In genomic region chr11:83935986-83936665, GRCm38 (mm10) we compare ENCODE assay signal across 9 mouse cellular contexts. TPM values are rescaled to one million over a fixed set of nuclear protein-coding genes. Genes with fewer than 3 reads are reported as not detected.
DNase-seq lines count a peak whose midpoint lies in the region; ATAC-seq and TF ChIP-seq lines count a peak whose summit lies in the region.
"Had no signal": no experiment of that assay in that cellular context is flagged by ENCODE, and none has a peak within 500 bp of the region (broad histone marks: within the 10 kb centered on the region; RNA-seq: fewer than 3 reads in every experiment).

No protein-coding gene starts in this region.

- H3K4me3 ChIP-seq in forebrain, embryonic 10.5 days, result no peak overlapping the region
- no peak overlapping the region for H3K4me3 ChIP-seq in forebrain, embryonic 16.5 days (replicated peaks; ENCODE audit: low read length)
- H3K4me3 ChIP-seq in intestine, postnatal 0 days (ENCODE audit: low read depth, low read length), result no peak overlapping the region
- H3K4me3 ChIP-seq: megakaryocyte, embryonic 14.5 days had no signal

- H3K9ac ChIP-seq in forebrain, embryonic 16.5 days (replicated peaks; ENCODE audit: low read depth, low read length), result no peak overlapping the region
- H3K9ac ChIP-seq in intestine, postnatal 0 days (ENCODE audit: low read depth, low read length), result no peak overlapping the region

- H3K36me3 ChIP-seq in forebrain, embryonic 10.5 days (replicated peaks), result no peaks in the 10 kb centered on the region
- H3K36me3 ChIP-seq in forebrain, embryonic 16.5 days (ENCODE audit: control insufficient read depth, insufficient read depth), result no peaks in the 10 kb centered on the region
- H3K36me3 ChIP-seq in intestine, postnatal 0 days (ENCODE audit: control insufficient read depth, insufficient read depth), result no peaks in the 10 kb centered on the region

- H3K27me3 ChIP-seq in forebrain, embryonic 10.5 days (ENCODE audit: poor library complexity, severe bottlenecking), result no peaks in the 10 kb centered on the region
- H3K27me3 ChIP-seq in forebrain, embryonic 16.5 days (replicated peaks; ENCODE audit: control insufficient read depth, insufficient read depth, low read length), result no peaks in the 10 kb centered on the region; the same call in 1 of the 2 replicates
- no peaks in the 10 kb centered on the region for H3K27me3 ChIP-seq in intestine, postnatal 0 days (replicated peaks; ENCODE audit: control insufficient read depth, insufficient read depth, low read length)

- intact Hi-C loops in left cerebral cortex, postnatal 14 days (cut with DNase I), result loop anchor here (1.0 to 10.0 kb wide), 2 partner anchors 121 to 151 kb away; no protein-coding TSS in a partner anchor

- DNase-seq in forebrain, embryonic 10.5 days (ENCODE audit: extremely low spot score, low spot score), result peak; percentile 72
- DNase-seq in cerebellum, adult 8-10 months, result peak; percentile 54
- DNase-seq in gastrocnemius, adult 18-20 months (ENCODE audit: low spot score), result peak; percentile 51
- DNase-seq in left cerebral cortex, postnatal 14 days (ENCODE audit: low spot score in 2 of 2), result peak; percentile 64 to 80
- DNase-seq in spleen, postnatal 4 days (ENCODE audit: low spot score in 2 of 2), result peak; percentile 47 to 85

- peak; percentile 98 for TF ChIP-seq CTCF in intestine, postnatal 0 days (IDR thresholded peaks at IDR 0.05; ENCODE audit: low read depth)

- no peak for ATAC-seq in forebrain, embryonic 16.5 days
- ATAC-seq in intestine, postnatal 0 days, result peak; percentile 41
- peak; percentile 74 for ATAC-seq in monocyte, adult 5-6 weeks (replicated peaks; ENCODE audit: insufficient number of reproducible peaks, low FRiP score, low TSS enrichment, poor library complexity, severe bottlenecking)

- H3K4me2 ChIP-seq in forebrain, embryonic 16.5 days (ENCODE audit: low read length), result no peak overlapping the region
- no peak overlapping the region for H3K4me2 ChIP-seq in intestine, postnatal 0 days (replicated peaks; ENCODE audit: low read depth)

- WGBS in forebrain, embryonic 10.5 days, result 29% methylated on average over 7 of the region's 7 CpGs
- WGBS in forebrain, embryonic 16.5 days, result 28% methylated on average over 7 of the region's 7 CpGs
- WGBS in intestine, postnatal 0 days, result 12% methylated on average over 7 of the region's 7 CpGs

- no peaks in the 10 kb centered on the region for H3K9me3 ChIP-seq in forebrain, embryonic 10.5 days
- H3K9me3 ChIP-seq in forebrain, embryonic 16.5 days (ENCODE audit: control insufficient read depth, low read length), result no peaks in the 10 kb centered on the region
- no peaks in the 10 kb centered on the region for H3K9me3 ChIP-seq in intestine, postnatal 0 days (ENCODE audit: control insufficient read depth)
- H3K9me3 ChIP-seq: megakaryocyte, embryonic 14.5 days had no signal

- no peak overlapping the region for H3K27ac ChIP-seq in forebrain, embryonic 10.5 days
- no peak overlapping the region for H3K27ac ChIP-seq in forebrain, embryonic 16.5 days (ENCODE audit: low read length)
- no peak overlapping the region for H3K27ac ChIP-seq in intestine, postnatal 0 days (ENCODE audit: low read depth, low read length)

- H3K4me1 ChIP-seq in forebrain, embryonic 10.5 days, result no peaks in the 10 kb centered on the region
- no peaks in the 10 kb centered on the region for H3K4me1 ChIP-seq in forebrain, embryonic 16.5 days (replicated peaks; ENCODE audit: control insufficient read depth, insufficient read depth, low read length)
- no peaks in the 10 kb centered on the region for H3K4me1 ChIP-seq in intestine, postnatal 0 days (replicated peaks; ENCODE audit: control insufficient read depth, insufficient read depth, low read length)

RNA-seq across cellular contexts. Expression of gene Ddx52, which starts 5.7 kb away (rescaled TPM):
- polyA plus RNA-seq in forebrain, embryonic 10.5 days (2016; fragmentation: Nextera tagmentation; extraction: Ambion mirVana), result 47.4 and 50.3 TPM in 2 replicates
- polyA plus RNA-seq in forebrain, embryonic 16.5 days (2015; fragmentation: Nextera tagmentation; extraction: Ambion mirVana), result 28.7 and 29.9 TPM in 2 replicates
- total RNA-seq in gastrocnemius, adult 18-20 months (2021), result 10 to 100 TPM in 1 of 2 experiments, 1 to 10 TPM in 1; 9.5 to 10.5 TPM
- polyA plus RNA-seq in intestine, postnatal 0 days (2015; fragmentation: Nextera tagmentation; extraction: Ambion mirVana), result 14.1 and 16.9 TPM in 2 replicates
- total RNA-seq in left cerebral cortex, postnatal 14 days (2021), result 10 to 100 TPM; 11.0 to 12.0 TPM
- 69.7 to 99.0 TPM (median 93.0 TPM) in 3 replicates for total RNA-seq in monocyte, adult 5-6 weeks (2017)

RNA-seq across cellular contexts. Expression of gene Synrg, which starts 28.1 kb away (rescaled TPM):
- 10.1 and 11.9 TPM in 2 replicates for polyA plus RNA-seq in forebrain, embryonic 10.5 days (2016; fragmentation: Nextera tagmentation; extraction: Ambion mirVana)
- polyA plus RNA-seq in forebrain, embryonic 16.5 days (2015; fragmentation: Nextera tagmentation; extraction: Ambion mirVana), result 34.9 and 37.6 TPM in 2 replicates
- 10 to 100 TPM; 40.4 to 40.6 TPM for total RNA-seq in gastrocnemius, adult 18-20 months (2021)
- 6.0 and 7.4 TPM in 2 replicates for polyA plus RNA-seq in intestine, postnatal 0 days (2015; fragmentation: Nextera tagmentation; extraction: Ambion mirVana)
- 10 to 100 TPM; 44.3 to 47.7 TPM for total RNA-seq in left cerebral cortex, postnatal 14 days (2021)
- total RNA-seq in monocyte, adult 5-6 weeks (2017), result 18.2 to 41.1 TPM (median 27.7 TPM) in 3 replicates
